Mouse (Mus musculus) limb, embryonic 11.5 days (tissue): ENCODE measurements at regions not wholly inside any gene's neighbourhood (a gene's known extent, or its start where the extent isn't known, plus 50 kb on each side); places are given as distances from the start of the nearest gene placed in this dataset.

ENCODE experiments used
- ATAC-seq: fragments of 200-750 bp; cut with Nextera tagmentation; 2 replicates; pipeline ENCODE4 v1.8.0; 2017; ENCODE audit warnings: low read depth; ENCODE audit not compliant: insufficient number of reproducible peaks, low FRiP score, low TSS enrichment
- DNase-seq: peaks from one replicate; pipeline ENCODE4 v3.0.0-alpha.2; 2015; ENCODE audit warnings: low spot score
- H3K27ac ChIP-seq: fragments of 300-500 bp; sonication (generic); replicated peaks from 2 replicates; pipeline ENCODE4 v1.5.1; 2014; ENCODE audit warnings: low read depth, mild to moderate bottlenecking, low read length
- H3K27me3 ChIP-seq: fragments of 300-500 bp; sonication (generic); 2 replicates; pipeline ENCODE4 v1.6.1; 2014; ENCODE audit warnings: mild to moderate bottlenecking, low read length, mixed read lengths; ENCODE audit not compliant: control insufficient read depth, insufficient read depth
- H3K36me3 ChIP-seq: fragments of 300-500 bp; sonication (generic); 2 replicates; pipeline ENCODE4 v1.6.1; 2014; ENCODE audit warnings: mild to moderate bottlenecking, low read length, moderate library complexity, mixed read lengths; ENCODE audit not compliant: control insufficient read depth, insufficient read depth
- H3K4me1 ChIP-seq: fragments of 300-500 bp; sonication (generic); 2 replicates; pipeline ENCODE4 v1.6.1; 2014; ENCODE audit warnings: low read length, mixed read lengths; ENCODE audit not compliant: control insufficient read depth, insufficient read depth
- H3K4me2 ChIP-seq: fragments of 300-500 bp; sonication (generic); 2 replicates; pipeline ENCODE4 v1.6.1; 2014; ENCODE audit warnings: low read depth, mild to moderate bottlenecking, moderate library complexity; ENCODE audit not compliant: severe bottlenecking
- H3K4me3 ChIP-seq: fragments of 300-500 bp; sonication (generic); 2 replicates; pipeline ENCODE4 v1.5.1; 2014; ENCODE audit warnings: low read depth, low read length
- H3K9ac ChIP-seq: fragments of 300-500 bp; sonication (generic); 2 replicates; pipeline ENCODE4 v1.6.1; 2014; ENCODE audit warnings: mild to moderate bottlenecking, low read length
- H3K9me3 ChIP-seq: fragments of 300-500 bp; sonication (generic); 2 replicates; pipeline ENCODE4 v1.6.1; 2016; ENCODE audit warnings: low read length; ENCODE audit not compliant: control insufficient read depth
- WGBS: fragments of 180-500 bp; shearing (Covaris S2); extraction: QIAGEN DNeasy Blood & Tissue Kit; methylation state at CpG from one replicate; pipeline ENCODE4 v1.1.7; 2014; 5-methylcytosine and 5-hydroxymethylcytosine counted together

DNA sequence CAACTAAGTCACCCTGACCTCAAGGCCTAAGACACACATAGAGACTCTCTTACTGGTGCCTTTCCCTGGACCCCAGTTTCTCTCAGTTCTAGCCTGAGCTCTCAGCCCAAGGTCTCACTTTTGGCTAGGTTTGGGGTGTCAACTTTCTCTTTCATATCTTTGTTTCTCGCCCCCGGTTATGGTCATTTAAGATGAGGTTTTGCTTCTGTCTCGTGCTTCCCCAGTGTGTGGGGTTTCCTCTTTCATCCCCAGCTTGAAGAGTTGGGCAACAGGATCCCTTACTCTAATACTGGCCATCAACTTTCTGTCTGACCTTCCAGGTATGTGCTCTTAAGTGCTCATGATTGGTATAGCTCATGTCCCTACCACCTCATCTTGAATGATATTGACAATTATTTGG, 67.5 kb downstream of the Lmo4 start:
- no peaks in the 10 kb centered on the region for H3K9me3 ChIP-seq
- H3K27me3 ChIP-seq: no peaks in the 10 kb centered on the region
- DNase-seq: no peak
- ATAC-seq: no peak
- no peak overlapping the region for H3K9ac ChIP-seq
- H3K4me2 ChIP-seq: no peak overlapping the region
- WGBS: 91% methylated on average over 3 of the region's 3 CpGs
- no peak overlapping the region for H3K4me3 ChIP-seq
- no peaks in the 10 kb centered on the region for H3K36me3 ChIP-seq
- H3K4me1 ChIP-seq: no peaks in the 10 kb centered on the region
- no peak overlapping the region for H3K27ac ChIP-seq

- ATAC-seq (no peak), DNase-seq (no peak)
- H3K4me2 ChIP-seq: no peak overlapping the region
- H3K9ac ChIP-seq: no peak overlapping the region
- H3K9me3 ChIP-seq: no peaks in the 10 kb centered on the region
- no peak overlapping the region for H3K27ac ChIP-seq
- H3K36me3 ChIP-seq: no peaks in the 10 kb centered on the region
- H3K4me3 ChIP-seq: no peak overlapping the region
- H3K27me3 ChIP-seq: no peaks in the 10 kb centered on the region
- H3K4me1 ChIP-seq: no peaks in the 10 kb centered on the region
- 86% methylated on average over 2 of the region's 2 CpGs for WGBS
These were observed 68.6 kb downstream of the Lmo4 start for GRCm38 (mm10) chr3:144136432-144136831.

DNA sequence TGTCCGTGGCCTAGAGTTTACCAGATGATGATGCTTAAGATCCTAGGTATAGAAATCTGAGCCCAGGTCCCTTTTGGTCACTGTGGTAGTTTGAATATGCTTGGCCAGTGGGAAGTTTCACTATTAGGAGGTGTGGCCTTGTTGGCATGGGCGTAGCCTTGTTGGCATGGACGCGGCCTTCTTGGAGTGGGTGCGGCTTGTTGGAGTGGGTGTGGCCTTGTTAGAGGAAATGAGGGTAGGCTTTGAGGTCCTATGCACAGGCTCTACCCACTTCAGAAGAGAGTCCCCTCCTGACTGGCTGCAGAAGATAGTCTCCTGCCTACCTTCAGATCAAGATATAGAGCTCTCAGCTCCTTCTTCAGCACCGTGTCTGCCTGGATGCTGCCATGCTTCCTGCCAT, 69.4 kb downstream of the Lmo4 start:
- WGBS: 94% methylated on average over 6 of the region's 6 CpGs
- Histone ChIP-seq H3K9ac (no peak overlapping the region), H3K27ac (no peak overlapping the region), H3K4me1 (no peaks in the 10 kb centered on the region), H3K9me3 (no peaks in the 10 kb centered on the region), H3K4me3 (no peak overlapping the region), H3K27me3 (no peaks in the 10 kb centered on the region), H3K4me2 (no peak overlapping the region), H3K36me3 (no peaks in the 10 kb centered on the region)
- no peak for DNase-seq
- ATAC-seq: no peak

- Histone ChIP-seq H3K9me3 (no peaks in the 10 kb centered on the region), H3K9ac (no peak overlapping the region), H3K27me3 (no peaks in the 10 kb centered on the region), H3K36me3 (no peaks in the 10 kb centered on the region), H3K4me1 (no peaks in the 10 kb centered on the region), H3K4me2 (no peak overlapping the region), H3K4me3 (no peak overlapping the region), H3K27ac (no peak overlapping the region)
- no peak for DNase-seq
- ATAC-seq: no peak
- WGBS: 93% methylated on average over 4 of the region's 4 CpGs
These were observed 77.0 kb downstream of the Lmo4 start for GRCm38 (mm10) chr3:144128042-144128441.

GRCm38 (mm10) chr3:144124353-144124752, 80.7 kb downstream of the Lmo4 start:
- H3K4me1 ChIP-seq: no peaks in the 10 kb centered on the region

GRCm38 (mm10) chr3:144123361-144124072, 81.5 kb downstream of the Lmo4 start:
- no peak for ATAC-seq

More at GRCm38 (mm10) chr3:144124353-144124752, 80.7 kb downstream of the Lmo4 start:
- Histone ChIP-seq H3K4me2 (no peak overlapping the region), H3K9me3 (no peaks in the 10 kb centered on the region), H3K36me3 (no peaks in the 10 kb centered on the region), H3K27ac (no peak overlapping the region), H3K27me3 (no peaks in the 10 kb centered on the region), H3K4me3 (no peak overlapping the region), H3K9ac (no peak overlapping the region)
- ATAC-seq (no peak), DNase-seq (no peak)
- WGBS: 88% methylated on average over 4 of the region's 4 CpGs

DNA sequence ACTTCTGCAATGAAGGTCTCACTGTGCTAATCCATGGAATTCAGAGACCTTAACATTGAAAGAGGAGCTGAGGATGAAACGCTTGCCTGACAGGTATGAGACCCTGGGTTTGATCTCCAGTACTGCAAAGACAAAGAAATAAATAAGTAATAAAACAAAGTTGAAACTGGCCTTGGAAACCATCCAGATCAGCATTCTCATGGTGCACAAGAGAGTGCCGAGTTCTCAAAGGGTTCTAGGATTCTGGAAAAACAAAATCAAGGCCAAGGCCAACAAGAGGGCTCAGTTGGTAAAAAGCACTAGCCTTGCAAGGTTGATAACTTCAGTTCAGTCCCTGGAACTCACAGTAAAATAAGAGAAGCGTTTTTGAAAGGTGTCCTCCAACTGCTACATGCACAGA, 85.9 kb downstream of the Lmo4 start:
- no peak overlapping the region for H3K9ac ChIP-seq
- DNase-seq (no peak), ATAC-seq (no peak)
- H3K9me3 ChIP-seq: no peaks in the 10 kb centered on the region
- no peak overlapping the region for H3K4me2 ChIP-seq
- no peak overlapping the region for H3K27ac ChIP-seq
- H3K4me1 ChIP-seq: no peaks in the 10 kb centered on the region
- WGBS: 85% methylated on average over 3 of the region's 3 CpGs
- H3K4me3 ChIP-seq: no peak overlapping the region
- no peaks in the 10 kb centered on the region for H3K27me3 ChIP-seq
- H3K36me3 ChIP-seq: no peaks in the 10 kb centered on the region

More at GRCm38 (mm10) chr3:144123361-144124072, 81.5 kb downstream of the Lmo4 start:
- Histone ChIP-seq H3K4me1 (no peaks in the 10 kb centered on the region), H3K27ac (no peak overlapping the region), H3K4me2 (no peak overlapping the region), H3K36me3 (no peaks in the 10 kb centered on the region), H3K9me3 (no peaks in the 10 kb centered on the region), H3K4me3 (no peak overlapping the region), H3K9ac (no peak overlapping the region), H3K27me3 (no peaks in the 10 kb centered on the region)
- 84% methylated on average over 6 of the region's 6 CpGs for WGBS
- no peak for DNase-seq

DNA sequence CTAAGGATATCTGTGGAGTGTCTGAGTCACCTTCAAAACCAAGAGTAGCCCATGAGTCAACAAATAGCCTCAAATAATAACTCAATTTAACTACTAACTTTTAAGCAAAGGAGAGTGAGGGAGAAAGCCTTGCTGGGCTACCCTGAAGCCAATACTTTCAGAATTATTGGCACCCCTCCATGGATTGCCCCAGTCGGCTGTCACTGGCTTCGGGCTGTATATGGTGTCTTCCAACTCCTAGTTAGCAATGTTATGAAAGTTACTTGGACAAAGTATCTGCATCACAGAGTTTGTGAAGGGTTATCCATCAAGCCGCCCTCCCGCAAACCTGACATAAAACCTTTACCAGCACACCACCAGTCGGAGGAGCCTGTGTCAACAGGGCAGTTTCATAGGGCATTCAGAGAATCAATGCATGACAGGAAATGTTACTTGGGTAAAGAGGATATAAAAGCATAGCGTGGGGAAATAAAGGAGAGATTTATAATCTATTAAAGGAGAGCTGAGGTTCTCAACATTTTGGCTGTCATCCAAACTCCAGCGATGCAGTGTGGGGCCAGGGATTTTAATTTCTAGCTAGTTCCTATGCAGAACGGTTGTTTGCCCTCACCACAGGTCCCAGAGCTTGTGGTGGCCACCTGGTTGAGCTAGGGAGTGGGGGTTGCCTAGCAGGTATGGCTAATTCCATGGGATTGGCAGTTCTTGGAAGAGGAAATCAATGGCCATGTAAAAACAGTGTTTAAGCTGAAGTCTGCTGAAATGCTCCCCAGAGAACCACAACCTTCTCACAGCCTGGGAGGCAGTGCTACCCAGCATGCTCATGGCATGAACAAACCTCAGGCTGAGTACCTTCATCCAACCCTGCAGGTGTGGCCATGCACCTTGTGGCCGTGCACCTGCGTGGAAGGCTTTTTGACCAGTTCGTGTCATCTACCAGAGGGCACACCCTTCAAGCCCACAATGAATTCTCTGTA, 91.1 kb downstream of the Lmo4 start:
- Histone ChIP-seq H3K4me3 (no peak overlapping the region), H3K9ac (no peak overlapping the region), H3K27ac (no peak overlapping the region), H3K4me2 (no peak overlapping the region), H3K36me3 (no peaks in the 10 kb centered on the region), H3K9me3 (no peaks in the 10 kb centered on the region), H3K27me3 (no peaks in the 10 kb centered on the region), H3K4me1 (no peaks in the 10 kb centered on the region)
- WGBS: 83% methylated on average over 11 of the region's 11 CpGs
- no peak for ATAC-seq
- no peak for DNase-seq
